Mouse (Mus musculus): ENCODE data around the gene Aftph. TPM values are rescaled to one million over a fixed set of nuclear protein-coding genes. Genes with fewer than 3 reads are reported as not detected.
A peak's percentile ranks its signal among the peaks of the same experiment; 100 is the strongest.

Gene Aftph
- polyA plus RNA-seq, 1 experiment from 2014 or later: 26.5 TPM

DNA sequence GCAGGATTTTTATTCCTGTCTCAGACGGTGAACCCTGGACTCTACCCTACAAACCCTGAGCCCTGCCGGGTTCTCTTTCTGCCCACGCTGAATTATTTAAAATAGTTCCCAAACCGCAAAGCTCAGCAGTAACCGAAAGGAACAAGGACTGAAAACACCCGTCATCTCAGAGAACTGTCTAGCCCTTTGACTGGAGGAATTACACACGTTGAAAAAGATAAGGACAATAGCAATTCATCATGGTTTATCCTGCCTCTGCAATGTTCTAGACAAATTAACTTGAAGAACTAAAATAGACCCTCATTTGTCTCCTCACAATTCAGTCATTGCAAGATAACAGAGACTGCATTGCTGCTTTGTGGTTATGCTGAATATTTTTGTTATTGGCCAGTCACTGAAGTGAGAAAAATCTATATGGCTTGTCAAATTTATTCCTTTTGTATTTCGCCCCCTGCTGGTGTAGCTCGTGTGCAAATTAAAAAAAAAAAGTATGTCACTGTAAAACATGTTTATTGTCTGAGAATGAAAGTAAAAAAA is 1.0 kb upstream of the Aftph start:
- peak; percentile 47 for DNase-seq (ENCODE audit: low spot score)
- Histone ChIP-seq H3K27ac (ENCODE audit: low read depth, low read length) (peak overlapping the region; percentile 94), H3K9me3 (ENCODE audit: control insufficient read depth, low read length) (no peaks in the 10 kb centered on the region), H3K4me3 (ENCODE audit: low read depth, low read length) (peak overlapping the region; percentile 98), H3K4me1 (replicated peaks; ENCODE audit: control insufficient read depth, insufficient read depth, low read length) (no peaks in the 10 kb centered on the region), H3K27me3 (replicated peaks; ENCODE audit: control insufficient read depth, insufficient read depth, low read length) (no peaks in the 10 kb centered on the region), H3K9ac (ENCODE audit: low read depth, low read length) (peak overlapping the region; percentile 92), H3K36me3 (ENCODE audit: control insufficient read depth, insufficient read depth, low read length) (no peaks in the 10 kb centered on the region), H3K4me2 (peak overlapping the region; percentile 85)
- WGBS: under 1% methylated on average over 9 of the region's 9 CpGs
- ATAC-seq (replicated peaks; ENCODE audit: low FRiP score): 0 out of 2 replicates have a peak, but pooled peaks have one; percentile 21

DNA sequence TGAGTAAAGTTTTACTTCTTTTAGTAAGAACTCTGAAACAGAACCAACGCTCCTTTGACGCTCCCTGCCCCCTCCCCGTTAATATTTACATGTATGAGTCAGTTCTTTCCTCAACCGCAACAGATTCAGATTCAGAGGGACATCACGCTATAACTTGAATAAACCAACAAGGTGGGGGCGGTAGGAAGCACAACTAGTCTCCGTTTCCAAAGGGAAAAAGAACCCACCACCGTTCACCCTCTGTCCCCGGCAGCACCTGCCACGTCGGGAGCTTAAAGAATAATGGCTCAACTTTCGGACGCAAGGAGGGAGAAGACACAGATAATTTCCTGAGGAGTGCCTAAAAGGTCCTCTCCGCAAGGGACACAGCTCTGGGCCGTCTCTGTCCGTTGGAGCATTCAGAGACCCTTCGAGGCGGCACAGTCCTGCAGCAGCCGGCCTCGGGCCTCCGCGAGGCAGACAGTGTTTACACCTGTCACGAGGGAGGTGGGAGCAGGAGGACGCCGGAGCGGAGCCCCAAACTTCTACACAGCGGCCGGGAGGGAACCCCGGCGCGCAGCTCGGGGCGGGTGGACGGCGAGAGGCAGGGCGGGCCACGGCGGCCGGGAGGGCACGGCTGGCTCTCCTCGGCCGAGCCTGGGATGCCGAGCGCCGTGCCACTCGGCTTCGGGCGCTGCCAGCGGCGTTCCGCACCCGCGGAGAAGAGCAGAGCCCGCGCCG is 748 bp downstream of the Aftph start:
- Histone ChIP-seq H3K27ac (ENCODE audit: low read depth, low read length) (peak overlapping the region; percentile 94), H3K27me3 (replicated peaks; ENCODE audit: control insufficient read depth, insufficient read depth, low read length) (no peaks in the 10 kb centered on the region), H3K4me2 (peak overlapping the region; percentile 85), H3K36me3 (ENCODE audit: control insufficient read depth, insufficient read depth, low read length) (no peaks in the 10 kb centered on the region), H3K9ac (ENCODE audit: low read depth, low read length) (peak overlapping the region; percentile 92), H3K9me3 (ENCODE audit: control insufficient read depth, low read length) (no peaks in the 10 kb centered on the region), H3K4me3 (ENCODE audit: low read depth, low read length) (peak overlapping the region; percentile 98), H3K4me1 (replicated peaks; ENCODE audit: control insufficient read depth, insufficient read depth, low read length) (no peaks in the 10 kb centered on the region)
- peak; percentile 55 for ATAC-seq (replicated peaks; ENCODE audit: low FRiP score)
- under 1% methylated on average over 47 of the region's 56 CpGs for WGBS
- DNase-seq (ENCODE audit: low spot score): peak; percentile 68

DNA sequence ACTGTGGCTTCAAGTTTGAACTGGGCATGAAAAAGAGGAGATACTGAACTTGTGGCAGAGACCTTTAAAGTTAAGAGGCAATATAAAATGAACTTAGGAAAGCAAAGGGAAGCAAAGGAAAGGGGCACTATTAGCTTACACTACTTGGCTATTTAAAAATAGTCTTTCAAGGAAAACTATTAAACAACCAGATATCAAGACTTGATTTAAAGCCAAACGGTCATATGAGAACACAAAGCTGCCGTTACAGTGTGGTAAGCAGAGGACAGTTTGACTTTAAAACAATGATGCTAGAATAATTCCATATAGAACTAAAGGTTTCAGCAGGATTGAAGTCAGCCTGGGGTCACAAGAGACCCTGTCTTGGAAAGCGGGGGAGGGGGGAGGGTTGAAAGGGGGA is 7.3 kb downstream of the Aftph start:
- DNase-seq (ENCODE audit: low spot score): no peak
- Histone ChIP-seq H3K27me3 (replicated peaks; ENCODE audit: control insufficient read depth, insufficient read depth, low read length) (no peaks in the 10 kb centered on the region), H3K9ac (ENCODE audit: low read depth, low read length) (no peak overlapping the region), H3K4me1 (replicated peaks; ENCODE audit: control insufficient read depth, insufficient read depth, low read length) (no peaks in the 10 kb centered on the region), H3K4me2 (no peak overlapping the region), H3K4me3 (ENCODE audit: low read depth, low read length) (no peak overlapping the region), H3K9me3 (ENCODE audit: control insufficient read depth, low read length) (no peaks in the 10 kb centered on the region), H3K27ac (ENCODE audit: low read depth, low read length) (no peak overlapping the region), H3K36me3 (ENCODE audit: control insufficient read depth, insufficient read depth, low read length) (no peaks in the 10 kb centered on the region)
- ATAC-seq (replicated peaks; ENCODE audit: low FRiP score): no peak
- WGBS: 79% methylated on average over 3 of the region's 3 CpGs

DNA sequence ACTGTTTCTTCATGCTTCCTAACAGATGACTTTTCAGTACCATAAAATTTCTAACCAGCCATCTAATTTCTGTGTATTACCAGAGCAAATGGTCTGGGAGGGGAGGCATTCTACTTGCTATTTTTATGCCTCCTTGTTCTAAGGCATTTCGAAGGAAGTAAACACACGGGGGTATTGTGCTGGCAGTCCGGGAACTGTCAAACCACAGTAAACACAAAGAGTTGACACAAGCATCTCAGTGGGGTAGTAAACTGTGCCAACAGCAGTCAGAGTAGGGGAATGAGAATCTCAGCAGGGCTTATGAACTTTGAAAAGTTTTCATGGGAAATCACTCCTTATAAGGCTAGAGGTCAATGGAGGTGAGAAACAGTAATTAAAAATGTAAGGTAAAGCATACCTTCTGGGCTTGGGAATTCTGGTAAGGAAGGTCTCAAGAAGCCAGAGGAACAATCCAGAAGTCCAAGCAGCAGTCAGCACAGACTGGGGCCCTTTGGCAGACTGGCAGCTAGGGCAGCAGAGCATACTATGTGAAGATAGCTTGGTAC is 7.8 kb downstream of the Aftph start:
- Histone ChIP-seq H3K27ac (ENCODE audit: low read depth, low read length) (no peak overlapping the region), H3K27me3 (replicated peaks; ENCODE audit: control insufficient read depth, insufficient read depth, low read length) (no peaks in the 10 kb centered on the region), H3K9me3 (ENCODE audit: control insufficient read depth, low read length) (no peaks in the 10 kb centered on the region), H3K4me1 (replicated peaks; ENCODE audit: control insufficient read depth, insufficient read depth, low read length) (no peaks in the 10 kb centered on the region), H3K9ac (ENCODE audit: low read depth, low read length) (no peak overlapping the region), H3K4me2 (no peak overlapping the region), H3K36me3 (ENCODE audit: control insufficient read depth, insufficient read depth, low read length) (no peaks in the 10 kb centered on the region), H3K4me3 (ENCODE audit: low read depth, low read length) (no peak overlapping the region)
- no peak for DNase-seq (ENCODE audit: low spot score)
- no peak for ATAC-seq (replicated peaks; ENCODE audit: low FRiP score)
- WGBS: 50% methylated on average over 3 of the region's 3 CpGs

DNA sequence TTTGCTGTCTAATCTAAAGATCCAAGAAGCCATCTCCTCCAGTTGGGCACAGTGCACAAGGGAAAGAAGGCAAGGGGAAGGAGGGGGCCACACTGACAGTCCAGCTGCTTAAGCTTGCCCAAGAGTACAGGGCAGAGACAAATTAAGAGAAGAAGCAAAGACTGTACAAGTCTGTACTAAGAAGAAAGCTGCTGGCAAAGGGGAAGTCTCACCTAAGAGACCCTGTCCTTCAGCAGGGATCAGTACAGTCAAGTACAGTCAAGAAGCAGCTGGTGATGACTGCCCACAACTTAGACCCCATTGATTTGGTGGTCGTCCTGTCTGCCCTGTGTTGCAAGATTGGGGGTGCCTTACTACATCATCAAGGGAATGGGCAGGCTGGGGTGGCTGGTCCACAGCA is 12.0 kb downstream of the Aftph start:
- DNase-seq (ENCODE audit: low spot score): no peak
- Histone ChIP-seq H3K27me3 (replicated peaks; ENCODE audit: control insufficient read depth, insufficient read depth, low read length) (no peaks in the 10 kb centered on the region), H3K4me1 (replicated peaks; ENCODE audit: control insufficient read depth, insufficient read depth, low read length) (no peaks in the 10 kb centered on the region), H3K4me3 (ENCODE audit: low read depth, low read length) (no peak overlapping the region), H3K9ac (ENCODE audit: low read depth, low read length) (no peak overlapping the region), H3K4me2 (no peak overlapping the region), H3K36me3 (ENCODE audit: control insufficient read depth, insufficient read depth, low read length) (peaks cover 7% of the 10 kb centered on the region), H3K27ac (ENCODE audit: low read depth, low read length) (no peak overlapping the region), H3K9me3 (ENCODE audit: control insufficient read depth, low read length) (no peaks in the 10 kb centered on the region)
- 70% methylated on average over 1 of the region's 1 CpGs for WGBS
- ATAC-seq (replicated peaks; ENCODE audit: low FRiP score): no peak

DNA sequence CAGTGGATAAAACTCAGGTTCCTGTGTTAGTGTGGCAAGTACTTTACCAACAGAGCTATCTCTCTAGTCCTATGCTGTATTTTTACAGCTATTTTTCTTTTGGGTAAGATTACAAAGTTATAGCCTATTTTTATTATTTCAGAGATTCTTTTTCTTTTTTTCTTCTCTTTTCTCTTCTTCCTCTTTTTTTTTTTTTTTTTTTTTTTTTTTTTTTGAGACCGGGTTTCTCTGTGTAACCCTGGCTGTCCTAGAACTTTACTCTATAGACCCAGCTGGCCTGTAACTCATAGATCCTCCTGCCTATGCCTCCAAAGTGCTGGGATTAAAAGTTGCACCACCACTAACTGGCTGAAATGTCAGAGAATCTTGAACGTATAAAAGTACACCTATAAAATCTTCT is 13.3 kb downstream of the Aftph start:
- ATAC-seq (replicated peaks; ENCODE audit: low FRiP score) (no peak), DNase-seq (ENCODE audit: low spot score) (no peak)
- Histone ChIP-seq H3K9ac (ENCODE audit: low read depth, low read length) (no peak overlapping the region), H3K4me2 (no peak overlapping the region), H3K9me3 (ENCODE audit: control insufficient read depth, low read length) (no peaks in the 10 kb centered on the region), H3K4me1 (replicated peaks; ENCODE audit: control insufficient read depth, insufficient read depth, low read length) (no peaks in the 10 kb centered on the region), H3K27me3 (replicated peaks; ENCODE audit: control insufficient read depth, insufficient read depth, low read length) (no peaks in the 10 kb centered on the region), H3K36me3 (ENCODE audit: control insufficient read depth, insufficient read depth, low read length) (peaks cover 7% of the 10 kb centered on the region), H3K27ac (ENCODE audit: low read depth, low read length) (no peak overlapping the region), H3K4me3 (ENCODE audit: low read depth, low read length) (no peak overlapping the region)
- WGBS: 74% methylated on average over 2 of the region's 2 CpGs

DNA sequence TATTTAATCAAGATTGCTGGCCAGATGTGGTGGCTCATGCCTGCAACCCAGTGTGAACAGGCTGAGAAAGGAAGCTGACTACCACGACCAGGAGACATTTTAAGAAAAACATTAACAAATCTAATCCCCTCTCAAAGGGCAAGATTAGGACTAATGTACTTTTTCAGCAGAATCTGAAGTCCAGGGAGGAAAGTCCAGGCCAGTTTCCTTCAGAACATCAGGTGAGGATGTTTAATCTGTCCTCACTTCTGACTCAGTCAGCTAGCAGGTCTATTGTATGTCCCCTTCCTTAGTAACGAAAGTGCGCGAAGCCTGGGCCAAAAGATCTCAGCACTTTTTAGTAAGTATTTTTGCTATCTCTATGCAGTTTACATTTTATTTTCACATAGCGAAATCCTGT is 17.8 kb downstream of the Aftph start:
- no peak overlapping the region for H3K9ac ChIP-seq (ENCODE audit: low read depth, low read length)
- no peaks in the 10 kb centered on the region for H3K9me3 ChIP-seq (ENCODE audit: control insufficient read depth, low read length)
- H3K4me2 ChIP-seq: no peak overlapping the region
- H3K4me1 ChIP-seq (replicated peaks; ENCODE audit: control insufficient read depth, insufficient read depth, low read length): no peaks in the 10 kb centered on the region
- no peak overlapping the region for H3K27ac ChIP-seq (ENCODE audit: low read depth, low read length)
- peaks cover 7% of the 10 kb centered on the region for H3K36me3 ChIP-seq (ENCODE audit: control insufficient read depth, insufficient read depth, low read length)
- ATAC-seq (replicated peaks; ENCODE audit: low FRiP score) (no peak), DNase-seq (ENCODE audit: low spot score) (no peak)
- no peak overlapping the region for H3K4me3 ChIP-seq (ENCODE audit: low read depth, low read length)
- H3K27me3 ChIP-seq (replicated peaks; ENCODE audit: control insufficient read depth, insufficient read depth, low read length): no peaks in the 10 kb centered on the region
- WGBS: 80% methylated on average over 5 of the region's 5 CpGs

DNA sequence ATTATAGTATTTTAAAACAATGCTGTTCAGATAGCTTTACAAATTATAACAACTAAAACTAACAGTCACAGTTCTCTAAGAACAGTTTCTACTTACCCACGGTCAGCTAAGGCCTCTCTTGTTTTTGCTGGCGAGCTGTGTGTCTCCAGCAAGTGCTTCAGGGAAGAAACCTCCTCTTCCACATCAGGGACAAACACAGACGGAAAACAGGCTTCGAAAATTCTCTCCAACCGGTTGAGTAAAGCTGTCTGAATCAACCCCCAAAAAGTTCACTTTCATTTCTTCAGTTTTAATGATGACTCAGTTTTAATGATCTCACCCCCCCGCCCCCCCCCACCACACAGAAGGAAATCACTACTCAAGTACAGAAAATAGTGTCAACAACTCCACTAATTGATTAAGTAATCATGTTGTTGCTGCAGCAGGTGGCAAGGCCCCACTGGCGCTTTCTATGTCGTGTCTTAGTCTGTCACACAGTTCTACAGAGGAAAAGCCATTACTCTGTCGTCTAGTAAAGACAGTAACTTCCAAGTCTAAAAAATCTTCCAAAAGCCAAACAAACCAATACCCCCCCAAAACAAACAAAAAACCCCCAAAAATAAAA is 29.2 kb downstream of the Aftph start:
- no peak for ATAC-seq (replicated peaks; ENCODE audit: low FRiP score)
- H3K4me3 ChIP-seq (ENCODE audit: low read depth, low read length): no peak overlapping the region
- no peak overlapping the region for H3K4me2 ChIP-seq
- H3K36me3 ChIP-seq (ENCODE audit: control insufficient read depth, insufficient read depth, low read length): no peaks in the 10 kb centered on the region
- H3K27me3 ChIP-seq (replicated peaks; ENCODE audit: control insufficient read depth, insufficient read depth, low read length): no peaks in the 10 kb centered on the region
- H3K27ac ChIP-seq (ENCODE audit: low read depth, low read length): no peak overlapping the region
- H3K4me1 ChIP-seq (replicated peaks; ENCODE audit: control insufficient read depth, insufficient read depth, low read length): no peaks in the 10 kb centered on the region
- no peak overlapping the region for H3K9ac ChIP-seq (ENCODE audit: low read depth, low read length)
- 79% methylated on average over 9 of the region's 9 CpGs for WGBS
- H3K9me3 ChIP-seq (ENCODE audit: control insufficient read depth, low read length): no peaks in the 10 kb centered on the region
- no peak for DNase-seq (ENCODE audit: low spot score)

Measured in liver, embryonic 11.5 days (tissue).